Mouse (Mus musculus) hindbrain, embryonic 15.5 days (tissue): Measurements from ENCODE around the gene Panx3. TPM values are rescaled to one million over a fixed set of nuclear protein-coding genes. Genes with fewer than 3 reads are reported as not detected.

Experiments
- ATAC-seq: fragments of 200-750 bp; cut with Nextera tagmentation; 2 replicates; pipeline ENCODE4 v1.8.0; 2017; ENCODE audit warnings: low read depth, moderate number of reproducible peaks, moderate TSS enrichment; ENCODE audit not compliant: low FRiP score
- H3K27ac ChIP-seq: fragments of 300-500 bp; sonication (generic); replicated peaks from 2 replicates; pipeline ENCODE4 v1.5.1; 2015; ENCODE audit warnings: mild to moderate bottlenecking, inconsistent platforms
- H3K27me3 ChIP-seq: fragments of 300-500 bp; sonication (generic); 2 replicates; pipeline ENCODE4 v1.6.1; 2015; ENCODE audit warnings: control low read depth, inconsistent platforms
- H3K36me3 ChIP-seq: fragments of 300-500 bp; sonication (generic); 2 replicates; pipeline ENCODE4 v1.6.1; 2015; ENCODE audit warnings: control low read depth, inconsistent platforms
- H3K4me1 ChIP-seq: fragments of 300-500 bp; sonication (generic); replicated peaks from 2 replicates; pipeline ENCODE4 v1.6.1; 2015; ENCODE audit warnings: control low read depth, inconsistent platforms
- H3K4me2 ChIP-seq: fragments of 300-500 bp; sonication (generic); 2 replicates; pipeline ENCODE4 v1.6.1; 2015; ENCODE audit warnings: moderate library complexity, mild to moderate bottlenecking, inconsistent platforms
- H3K4me3 ChIP-seq: fragments of 300-500 bp; sonication (generic); 2 replicates; pipeline ENCODE4 v1.5.1; 2015; ENCODE audit warnings: mild to moderate bottlenecking, inconsistent platforms
- H3K9ac ChIP-seq: fragments of 300-500 bp; sonication (generic); 2 replicates; pipeline ENCODE4 v1.6.1; 2015; ENCODE audit warnings: inconsistent platforms
- H3K9me3 ChIP-seq: fragments of 300-500 bp; sonication (generic); 2 replicates; pipeline ENCODE4 v1.6.1; 2016; ENCODE audit warnings: control low read depth, inconsistent platforms
- WGBS: fragments of 180-500 bp; shearing (Covaris S2); methylation state at CpG from one replicate; pipeline ENCODE4 v1.1.7; 2015; 5-methylcytosine and 5-hydroxymethylcytosine counted together
- polyA plus RNA-seq: library from polyadenylated mRNA; unstranded; fragments of >200 nt; fragmentation: Nextera tagmentation; extraction: Ambion mirVana; gene quantifications from 2 replicates; pipeline ENCODE4 v1.2.1, GENCODE M21; 2015

The Panx3 gene
- polyA plus RNA-seq, 1 experiment from 2014 or later: not detected

GRCm38 (mm10) chr9:37613182-37613910 lies 55.7 kb downstream of the Panx3 start, which contains the start of gene Spa17:
Spa17 (minus strand) TSS chr9:37613722.
- H3K4me3 ChIP-seq: peak within 1 kb of the TSS; percentile 50
- under 1% methylated on average over 45 of the region's 45 CpGs for WGBS
- H3K9ac ChIP-seq: peak within 1 kb of the TSS; percentile 67
- peaks cover 14% of the 10 kb centered on the region for H3K4me1 ChIP-seq
- no peaks in the 10 kb centered on the region for H3K36me3 ChIP-seq
- H3K4me2 ChIP-seq: peak within 1 kb of the TSS; percentile 61
- H3K27me3 ChIP-seq: no peaks in the 10 kb centered on the region
- no peaks in the 10 kb centered on the region for H3K9me3 ChIP-seq
- ATAC-seq: peak; percentile 94
- H3K27ac ChIP-seq: peak within 1 kb of the TSS; percentile 82

Other genes starting within 250 kb of the Panx3 start
- gene Robo3, start 236.0 kb downstream of the Panx3 start, polyA plus RNA-seq: 13.0 and 14.1 TPM in 2 replicates
- gene Msantd2, start 179.9 kb downstream of the Panx3 start, polyA plus RNA-seq: 27.9 and 29.7 TPM in 2 replicates
- 45.4 and 45.5 TPM in 2 replicates for gene Esam, start 141.2 kb downstream of the Panx3 start, polyA plus RNA-seq
- gene Vsig2, start 130.0 kb downstream of the Panx3 start, polyA plus RNA-seq: 0.89 and 1.4 TPM in 2 replicates
- 4.1 and 5.0 TPM in 2 replicates for gene Nrgn, start 116.3 kb downstream of the Panx3 start, polyA plus RNA-seq
- gene Siae, start 113.5 kb downstream of the Panx3 start, polyA plus RNA-seq: 11.6 and 13.3 TPM in 2 replicates
- gene Spa17, start 55.5 kb downstream of the Panx3 start, polyA plus RNA-seq: 10.5 and 11.2 TPM in 2 replicates
- 86.4 and 88.3 TPM in 2 replicates for gene Tbrg1, start 11.9 kb downstream of the Panx3 start, polyA plus RNA-seq
- gene Olfr160, start 47.0 kb upstream of the Panx3 start, polyA plus RNA-seq: not detected in 2 replicates
- gene Olfr874, start 75.9 kb upstream of the Panx3 start, polyA plus RNA-seq: not detected in 2 replicates
- gene Olfr875, start 102.6 kb upstream of the Panx3 start, polyA plus RNA-seq: not detected in 2 replicates
- not detected in 2 replicates for gene Olfr876, start 133.8 kb upstream of the Panx3 start, polyA plus RNA-seq
- not detected in 2 replicates for gene Olfr877, start 185.0 kb upstream of the Panx3 start, polyA plus RNA-seq
- not detected in 2 replicates for gene Olfr145, start 227.5 kb upstream of the Panx3 start, polyA plus RNA-seq
- gene Olfr878, start 248.6 kb upstream of the Panx3 start, polyA plus RNA-seq: not detected in 2 replicates